Mouse (Mus musculus) urinary bladder, adult 2 months (tissue): ENCODE data around the gene Gmeb1. TPM values are rescaled to one million over a fixed set of nuclear protein-coding genes. Genes with fewer than 3 reads are reported as not detected.
"Not testable (repeated sequence)": the region's sequence is repeated elsewhere in the genome, so short reads cannot be mapped to it uniquely, and the experiment has no call there.

Experiments
- DNase-seq: peaks from one replicate; pipeline ENCODE4 v3.0.0; 2022; ENCODE audit warnings: low spot score
- polyA plus RNA-seq: library from polyadenylated mRNA; depleted of rRNA; stranded (reverse); fragments of >200 nt; gene quantifications from 2 replicates; pipeline ENCODE4 v1.2.3, GENCODE M21; 2012; rRNA removed

Gene Gmeb1
- 9.7 and 12.1 TPM in 2 replicates for polyA plus RNA-seq

DNA sequence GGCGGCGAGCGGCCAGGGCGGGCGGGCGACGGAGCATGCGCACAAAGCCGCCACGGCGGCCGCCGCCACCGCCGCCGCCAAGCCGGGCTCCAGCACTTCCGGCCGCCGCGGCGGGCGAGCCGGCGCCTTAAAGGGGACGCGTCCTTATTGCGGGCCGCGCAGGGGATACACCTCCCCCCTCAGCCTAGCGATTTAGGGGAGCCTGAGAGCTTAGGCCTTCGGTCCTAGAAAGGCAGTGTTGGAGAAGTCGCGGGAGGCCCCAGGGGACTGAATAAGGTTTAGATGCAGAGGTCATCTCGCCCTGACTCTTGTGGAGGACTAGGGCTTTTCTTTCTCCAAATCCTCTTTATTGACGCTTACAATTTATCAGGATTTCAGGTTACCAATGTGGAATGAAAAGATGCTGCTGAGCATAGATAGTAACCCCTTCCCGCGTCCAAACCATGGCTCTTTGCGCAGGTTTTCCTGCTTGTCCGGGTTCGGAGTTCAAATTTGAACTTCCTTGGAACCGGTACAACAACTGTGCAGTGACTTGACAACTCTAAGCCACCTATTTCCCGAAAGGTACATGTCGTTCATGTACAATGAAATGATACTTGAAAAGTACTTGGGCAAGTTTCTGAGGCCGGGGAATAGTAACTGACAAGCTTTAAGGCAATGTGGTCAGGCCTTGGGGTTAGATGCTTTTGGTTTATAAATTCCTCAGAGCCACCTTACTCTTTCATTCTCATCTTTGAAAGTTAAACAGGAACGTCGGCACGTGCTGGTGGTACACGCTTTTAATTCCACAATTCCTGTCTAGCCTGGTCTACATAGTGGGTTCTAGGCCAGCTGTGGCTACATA lies at the start of gene Gmeb1:
Gene Gmeb1 (minus strand): TSS at position 89 of the 844 bp plus-strand sequence.
- DNase-seq, result peak; percentile 68

DNA sequence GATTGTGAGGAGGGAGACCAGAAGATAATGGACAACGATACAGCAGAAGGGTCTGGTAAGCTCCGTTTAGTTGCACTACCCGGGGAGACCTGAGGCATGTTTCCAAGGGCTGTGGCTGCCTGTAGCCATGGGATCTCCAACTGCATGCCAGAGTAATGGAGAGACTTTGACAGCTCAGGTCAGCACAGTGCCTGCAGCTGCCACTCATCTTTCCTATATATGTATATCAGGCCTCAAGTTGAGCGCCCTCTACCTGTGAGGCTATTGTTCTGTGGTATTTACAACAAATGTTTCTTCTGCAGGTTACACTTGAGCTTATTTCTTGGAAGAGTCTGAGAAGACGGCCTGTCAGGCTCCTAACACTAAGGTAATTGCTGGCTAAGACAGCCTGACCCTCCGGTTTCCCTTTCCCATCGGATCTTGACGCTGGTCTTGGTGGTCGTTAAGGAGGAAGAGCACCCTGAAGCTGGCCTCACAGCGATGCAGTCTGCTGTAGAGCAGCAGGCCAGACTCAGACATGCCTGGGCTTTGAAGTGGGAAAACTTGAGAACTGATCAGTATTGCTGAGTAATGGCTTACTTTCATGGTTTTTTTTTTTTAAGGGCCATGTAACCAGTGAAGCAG lies 48.6 kb upstream of the Gmeb1 start:
- no peak for DNase-seq

DNA sequence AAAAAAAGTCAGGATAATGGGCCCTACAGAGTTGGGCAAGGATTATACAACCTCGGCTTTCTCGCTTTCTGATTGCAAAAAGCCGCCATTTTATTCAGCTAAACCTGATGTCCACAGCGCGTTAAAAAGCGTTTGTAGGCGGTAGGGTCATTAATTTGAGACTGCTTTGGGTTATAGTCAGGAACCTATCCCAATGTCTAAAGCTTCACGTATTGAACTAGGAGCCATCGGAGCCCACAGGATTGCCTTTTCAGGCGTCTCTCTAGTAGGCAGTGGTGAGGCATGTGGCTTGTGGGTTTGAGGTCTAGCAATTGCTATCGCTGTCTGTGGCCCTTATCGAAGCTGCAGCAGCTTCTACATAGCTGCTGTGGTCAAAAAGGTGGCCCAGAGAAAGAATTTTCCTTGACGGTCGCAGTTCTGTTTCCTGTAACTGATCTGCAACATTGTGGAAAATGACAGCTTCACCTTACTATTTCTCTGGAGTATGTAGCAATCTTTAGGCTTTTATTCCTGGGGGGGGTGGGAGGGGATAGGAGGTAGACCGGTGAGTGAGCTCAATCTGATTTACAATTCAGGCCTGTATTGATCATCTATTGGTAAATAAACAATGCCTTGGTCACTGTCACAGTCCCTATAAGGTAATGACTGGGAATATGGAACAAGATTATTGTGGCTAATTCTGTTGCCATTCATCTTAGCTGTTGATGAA lies 47.9 kb upstream of the Gmeb1 start:
- DNase-seq, result no peak

DNA sequence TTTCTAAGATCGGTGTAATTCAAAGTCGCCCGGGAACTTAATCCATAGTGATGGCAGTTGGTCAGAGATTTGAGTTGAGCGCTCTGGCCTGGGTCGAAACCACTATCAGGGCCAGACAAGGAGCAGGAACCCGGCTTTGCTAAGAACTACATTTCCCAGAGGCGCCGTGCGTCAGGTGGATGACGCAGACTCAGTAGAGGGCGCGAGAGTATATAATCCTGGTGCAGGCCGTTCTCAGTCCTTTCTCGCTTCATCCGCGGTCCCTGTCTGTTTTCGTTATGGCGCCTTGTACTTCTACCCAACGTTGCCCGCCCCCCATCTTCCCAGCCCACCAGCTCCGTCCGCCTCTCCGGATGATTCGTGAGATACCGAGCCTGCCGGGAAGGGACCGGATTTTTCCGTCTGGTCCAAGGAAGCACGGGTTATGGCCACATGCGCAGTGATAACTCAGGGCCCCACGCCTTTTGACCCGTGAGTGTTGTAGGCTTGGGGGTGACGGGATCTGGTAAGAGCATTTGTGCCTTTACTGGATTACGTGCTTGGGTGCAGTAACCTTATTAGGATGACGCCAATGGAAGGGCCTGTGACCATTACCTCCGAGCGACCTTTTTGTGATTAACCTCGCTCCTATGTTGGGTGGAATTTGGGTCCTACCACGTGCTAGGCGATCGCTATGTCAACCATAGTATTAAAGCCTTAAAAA lies 47.2 kb upstream of the Gmeb1 start:
- peak; percentile 81 for DNase-seq

DNA sequence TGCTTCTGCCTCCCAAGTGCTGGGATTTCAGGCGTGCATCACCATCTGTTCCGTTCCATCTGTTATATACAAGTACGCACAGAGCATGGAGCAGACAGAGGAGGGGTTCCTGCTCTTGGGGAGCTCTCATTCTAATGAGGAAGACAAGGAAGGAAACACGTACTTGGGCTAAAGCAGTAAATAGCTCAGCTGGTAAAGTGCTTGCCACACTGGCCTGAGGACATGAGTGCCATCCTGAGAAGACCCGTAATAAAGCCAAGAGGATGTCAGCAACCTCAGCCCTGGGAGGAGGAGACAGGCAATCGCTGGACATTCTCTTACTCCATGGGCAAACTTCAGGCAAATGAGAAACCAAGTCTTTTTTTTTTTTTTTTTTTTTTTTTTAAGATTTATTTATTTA lies 44.6 kb upstream of the Gmeb1 start:
- DNase-seq, result no peak

DNA sequence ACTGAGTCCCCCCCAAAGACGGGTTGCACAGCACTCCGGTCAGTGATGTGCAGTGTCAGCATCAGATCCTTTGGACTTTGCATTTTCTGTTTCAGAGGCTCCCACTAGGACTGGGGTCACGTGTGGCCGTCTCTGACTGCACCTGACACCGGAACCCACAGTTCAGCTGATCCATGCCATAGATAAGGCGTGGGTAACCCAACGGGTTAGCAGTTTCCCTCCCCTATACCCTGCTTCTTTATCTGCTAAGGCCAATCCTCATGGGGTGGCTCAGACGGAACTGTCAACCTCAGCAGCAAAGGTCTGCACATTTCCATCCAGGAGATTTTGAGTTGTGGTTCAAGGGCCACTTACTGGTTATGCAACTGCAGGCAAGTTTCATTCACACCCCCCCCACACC lies 43.9 kb upstream of the Gmeb1 start:
- DNase-seq, result no peak

DNA sequence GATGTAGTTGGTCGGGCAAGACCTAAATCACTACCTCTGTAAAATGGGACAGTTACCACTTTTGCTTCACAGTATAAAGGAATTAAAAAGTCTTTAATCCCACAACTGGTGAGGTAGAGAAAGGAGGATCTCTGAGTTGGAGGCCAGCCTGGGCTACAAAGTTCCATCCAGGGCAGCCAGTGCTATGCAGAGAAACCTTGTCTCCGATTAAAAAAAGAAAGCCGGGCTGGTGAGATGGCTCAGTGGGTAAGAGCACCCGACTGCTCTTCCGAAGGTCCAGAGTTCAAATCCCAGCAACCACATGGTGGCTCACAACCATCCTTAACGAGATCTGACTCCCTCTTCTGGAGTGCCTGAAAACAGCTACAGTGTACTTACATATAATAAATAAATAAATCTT lies 42.1 kb upstream of the Gmeb1 start:
- not testable (repeated sequence) for DNase-seq

DNA sequence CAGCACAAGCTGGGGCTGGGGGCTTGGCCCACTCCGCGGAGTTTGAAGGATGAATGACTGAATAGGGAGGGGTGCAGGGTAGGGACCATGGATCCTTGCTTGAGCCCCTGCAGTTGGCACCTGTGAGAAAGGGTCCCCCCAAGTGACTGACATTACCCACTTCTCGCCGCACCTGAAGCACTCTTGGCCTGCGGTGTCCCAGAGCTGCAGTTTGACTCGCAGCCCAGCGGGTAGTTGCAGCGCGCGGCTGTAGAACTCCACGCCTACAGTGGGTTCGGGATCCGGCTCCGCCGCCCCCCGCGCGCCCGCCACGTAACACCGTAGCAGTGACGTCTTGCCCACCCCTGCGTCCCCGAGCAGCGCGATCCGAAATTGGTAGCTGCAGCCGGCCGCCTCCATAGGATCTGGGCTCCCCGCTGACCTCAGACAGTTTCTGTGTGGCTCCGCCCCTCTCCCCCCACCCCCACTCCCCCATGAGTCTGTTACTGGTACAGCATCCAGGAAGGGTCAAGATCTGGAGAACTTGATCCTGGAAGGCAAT lies 41.6 kb upstream of the Gmeb1 start, which contains the start of gene Rab42:
Gene Rab42 (minus strand): TSS at position 447 of the 541 bp plus-strand sequence.
- DNase-seq, result peak; percentile 42

DNA sequence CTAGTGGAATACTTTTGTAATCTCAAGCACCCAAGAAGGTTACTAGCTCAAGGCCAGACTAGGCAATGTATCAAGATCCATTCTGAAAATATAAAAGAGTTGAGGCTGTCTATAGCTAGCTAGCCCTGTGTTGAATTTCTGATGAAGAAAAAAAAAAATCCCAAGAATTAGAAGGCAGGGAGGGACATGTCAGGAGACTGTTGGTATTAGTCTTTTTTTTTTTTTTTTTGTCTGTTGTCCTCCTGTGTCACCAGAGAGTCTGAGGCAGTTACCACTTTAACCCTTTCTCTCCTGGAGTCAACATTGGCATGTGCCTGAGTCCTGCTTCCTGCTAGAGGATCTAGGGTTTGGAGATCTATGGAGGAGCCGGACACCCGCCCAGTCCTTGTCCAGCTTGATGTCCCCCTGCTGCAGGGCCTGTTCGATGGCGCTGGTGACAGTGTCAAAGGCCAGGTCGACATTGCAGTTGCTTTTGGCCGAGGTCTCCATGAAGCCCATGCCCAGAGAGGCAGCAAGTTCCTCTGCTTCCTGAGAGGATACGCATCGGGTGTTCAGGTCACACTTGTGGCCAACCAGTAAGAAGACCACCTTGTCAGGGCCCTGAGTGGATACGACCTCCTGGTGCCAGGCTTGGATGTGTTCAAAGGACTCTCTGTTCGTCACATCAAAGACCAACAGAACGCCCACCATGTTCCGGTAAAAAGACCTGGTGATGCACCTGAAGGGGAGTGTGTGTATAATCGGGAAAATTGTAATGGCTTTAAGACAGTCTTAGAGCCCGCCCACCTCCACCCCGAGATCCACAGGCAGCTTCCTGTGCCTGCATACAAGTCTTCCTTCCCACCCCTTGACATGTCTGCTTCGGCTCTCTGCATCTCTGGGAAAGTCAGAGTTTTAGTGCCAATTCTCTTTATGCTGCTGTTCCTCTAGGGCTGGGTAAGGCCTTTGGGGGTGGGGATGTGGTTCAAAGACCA lies 40.9 kb upstream of the Gmeb1 start:
- DNase-seq, result no peak

DNA sequence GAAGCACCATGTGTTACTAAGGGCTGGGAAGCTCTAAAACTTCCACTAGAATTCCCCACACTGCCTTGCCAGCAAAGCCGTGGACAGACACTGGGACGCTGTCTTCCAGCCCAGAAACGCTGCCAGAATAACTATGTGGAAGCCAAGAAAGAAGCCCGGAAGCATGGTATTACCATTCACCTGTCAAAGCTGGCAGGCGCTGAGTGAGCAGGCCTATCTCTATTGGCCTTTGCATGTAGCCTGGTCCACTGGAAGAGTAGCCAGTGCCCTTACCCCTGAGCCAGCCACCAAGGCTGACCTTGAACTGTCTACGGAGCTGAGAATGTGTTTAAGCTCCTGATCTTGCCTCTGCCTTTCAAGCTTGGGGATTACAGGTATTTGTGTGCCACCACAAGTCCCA lies 40.1 kb upstream of the Gmeb1 start:
- DNase-seq, result no peak

DNA sequence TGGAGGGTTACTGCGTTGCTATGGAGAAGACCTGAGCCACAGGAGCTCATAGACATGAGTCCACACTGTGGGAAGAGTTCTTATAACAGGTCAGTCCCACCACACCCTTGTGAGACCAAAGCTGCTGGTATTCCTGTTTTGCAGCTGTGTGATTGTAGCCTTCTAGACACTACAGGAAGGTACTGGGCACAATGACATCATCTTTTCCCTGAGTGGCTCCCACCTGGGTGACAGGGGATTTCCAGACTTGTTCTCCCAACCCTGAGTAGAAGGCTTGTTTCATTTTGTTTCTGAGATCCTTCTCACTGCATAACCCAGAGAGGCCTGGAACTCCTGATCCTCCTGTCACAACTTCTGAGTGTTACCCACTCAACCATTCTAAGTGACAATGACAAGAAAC lies 38.4 kb upstream of the Gmeb1 start:
- no peak for DNase-seq

DNA sequence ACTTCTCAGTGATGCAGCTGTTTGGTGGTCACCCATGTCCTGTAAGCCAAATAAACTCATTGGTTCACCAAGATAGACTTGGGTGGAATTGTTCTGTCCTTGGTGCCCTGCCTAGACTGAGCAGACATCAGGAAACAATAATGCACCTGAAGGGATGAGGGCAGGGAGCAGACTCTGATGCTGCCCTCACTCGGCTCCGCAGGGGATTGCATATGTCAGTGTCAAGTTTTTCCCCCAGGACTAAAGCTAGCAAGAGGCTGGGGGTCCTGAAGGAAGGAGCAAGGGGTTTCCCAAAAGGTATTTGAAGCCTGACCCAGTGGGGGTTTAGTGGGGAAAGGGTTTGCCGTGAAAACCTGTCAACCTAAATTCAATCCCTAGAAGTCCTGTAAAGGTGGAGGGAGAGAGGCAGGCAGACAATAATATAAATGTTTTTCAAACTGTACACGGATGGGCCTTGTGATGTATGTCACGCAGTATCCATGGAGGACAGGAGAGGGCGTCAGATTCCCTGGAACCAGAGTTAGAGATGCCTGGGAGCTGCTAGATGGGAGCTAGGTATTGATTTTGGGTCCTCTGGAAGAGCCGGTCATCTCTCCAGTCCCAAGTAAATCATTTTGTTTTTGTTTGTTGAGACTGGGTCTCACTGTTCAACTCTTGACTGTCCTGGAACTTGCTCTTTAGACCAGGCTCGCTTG lies 34.4 kb upstream of the Gmeb1 start:
- no peak for DNase-seq

DNA sequence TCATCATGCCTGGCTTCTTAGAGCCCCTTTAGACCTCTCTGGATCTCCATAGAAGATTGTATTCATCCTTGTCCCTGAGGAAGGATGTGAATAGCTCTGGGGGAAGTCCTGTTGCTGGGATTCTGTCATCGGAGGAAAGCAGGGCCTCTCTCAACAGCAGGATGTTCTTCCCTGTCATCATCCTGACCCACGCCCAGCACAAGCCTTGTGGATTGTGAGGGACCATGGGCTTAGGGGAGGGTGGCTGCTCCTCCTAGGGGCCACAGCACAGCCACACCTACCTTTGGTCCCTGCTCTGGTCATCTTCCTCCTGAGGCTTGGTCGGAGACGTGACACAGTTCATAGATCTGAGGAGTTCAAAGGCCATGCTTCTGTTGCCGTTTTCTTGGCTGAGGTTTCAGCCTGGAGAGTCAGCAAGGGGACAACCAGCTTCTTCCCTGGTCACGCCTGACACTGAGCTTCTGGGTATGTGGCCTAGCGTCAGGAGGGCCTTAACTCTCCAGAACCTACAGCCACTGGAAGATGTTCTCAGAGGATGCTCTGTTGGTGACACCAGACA lies 32.4 kb upstream of the Gmeb1 start:
- no peak for DNase-seq

DNA sequence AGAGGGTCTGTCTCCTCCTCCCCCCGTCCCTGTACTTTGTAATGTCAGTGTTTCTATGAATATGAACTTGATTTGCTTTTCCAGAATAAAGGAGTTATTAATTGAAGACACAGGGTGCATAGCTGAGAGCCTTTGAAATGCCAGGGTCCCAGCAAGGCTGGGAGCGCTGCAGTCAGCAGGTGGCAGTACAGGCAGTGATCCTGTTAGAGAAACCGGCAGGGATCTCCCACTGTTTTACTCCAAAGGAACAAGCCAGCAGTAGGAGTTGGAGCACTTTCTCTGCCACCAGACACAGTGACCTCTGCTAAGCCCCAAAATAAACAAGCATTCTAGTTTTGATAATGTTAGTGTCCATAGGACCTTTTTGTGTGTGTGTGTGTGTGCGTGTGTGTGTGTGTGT lies 31.6 kb upstream of the Gmeb1 start:
- DNase-seq, result no peak

DNA sequence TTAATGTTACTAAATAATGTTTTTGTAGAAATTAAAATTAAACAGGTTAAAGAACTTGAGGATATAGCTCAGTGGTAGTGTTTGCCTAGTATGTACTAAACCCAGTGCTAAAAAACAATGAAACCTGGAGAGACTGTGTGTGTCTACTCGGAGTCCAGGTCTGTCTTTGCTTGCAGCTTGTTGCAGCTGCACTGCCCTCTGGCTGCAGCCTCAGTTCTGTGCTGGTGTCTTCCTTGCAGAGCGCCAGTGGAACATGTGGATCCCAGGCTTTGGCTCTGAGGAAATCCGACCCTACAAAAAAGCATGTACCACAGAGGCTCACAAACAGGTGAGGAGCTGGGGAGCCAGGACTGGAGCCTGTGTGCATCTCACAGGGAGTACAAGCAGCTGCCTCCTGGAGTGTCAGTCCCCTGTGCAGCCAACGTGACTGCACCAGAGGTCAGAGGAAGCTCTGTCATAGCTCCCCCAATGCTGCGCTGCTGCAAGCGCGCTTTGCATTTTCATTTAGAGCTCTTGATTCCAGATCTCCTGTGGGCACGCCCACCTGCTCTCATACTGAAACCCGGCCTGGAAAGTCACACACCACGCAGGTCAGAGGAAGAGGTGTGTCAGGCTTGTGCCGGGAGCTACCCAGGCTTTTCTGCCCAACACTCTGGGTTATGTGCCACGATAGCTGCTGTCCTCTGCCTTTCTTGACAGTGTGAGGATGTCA lies 30.4 kb upstream of the Gmeb1 start:
- no peak for DNase-seq

DNA sequence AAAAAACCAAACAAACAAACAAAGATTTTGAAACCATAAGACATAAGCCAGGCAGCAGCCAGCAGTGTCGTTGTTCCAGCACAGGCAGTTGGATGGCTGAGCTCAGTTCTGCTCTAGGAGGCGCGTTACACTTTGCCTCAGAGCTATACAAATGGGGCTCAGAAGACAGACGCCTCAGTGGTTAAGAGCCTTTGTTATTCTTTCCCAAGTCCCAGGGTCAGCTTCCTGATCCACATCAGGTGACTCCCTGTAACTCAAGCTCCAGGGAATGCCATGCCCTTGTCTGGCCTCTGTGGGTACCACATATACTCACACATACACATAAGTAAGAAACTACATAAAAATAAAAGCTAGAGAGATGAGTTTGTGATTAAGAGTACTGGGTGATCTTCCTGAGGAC lies 29.7 kb upstream of the Gmeb1 start:
- no peak for DNase-seq

DNA sequence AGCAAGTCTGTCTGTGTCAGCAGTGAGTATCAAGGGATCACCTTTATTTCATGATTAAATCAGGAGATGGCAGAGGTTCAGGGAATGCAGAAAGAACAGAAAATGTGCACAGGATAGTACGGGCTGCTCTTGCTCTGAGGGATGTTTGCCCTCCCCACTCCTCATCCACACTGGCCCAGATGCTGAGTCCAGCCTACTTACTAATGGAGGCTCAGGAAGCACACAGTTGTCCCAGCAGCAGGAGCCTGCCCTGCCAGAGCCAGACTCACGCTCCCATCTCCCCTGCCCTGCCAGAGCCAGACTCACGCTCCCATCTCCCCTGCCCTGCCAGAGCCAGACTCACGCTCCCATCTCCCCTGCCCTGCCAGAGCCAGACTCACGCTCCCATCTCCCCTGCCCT lies 27.4 kb upstream of the Gmeb1 start:
- DNase-seq, result not testable (repeated sequence)

DNA sequence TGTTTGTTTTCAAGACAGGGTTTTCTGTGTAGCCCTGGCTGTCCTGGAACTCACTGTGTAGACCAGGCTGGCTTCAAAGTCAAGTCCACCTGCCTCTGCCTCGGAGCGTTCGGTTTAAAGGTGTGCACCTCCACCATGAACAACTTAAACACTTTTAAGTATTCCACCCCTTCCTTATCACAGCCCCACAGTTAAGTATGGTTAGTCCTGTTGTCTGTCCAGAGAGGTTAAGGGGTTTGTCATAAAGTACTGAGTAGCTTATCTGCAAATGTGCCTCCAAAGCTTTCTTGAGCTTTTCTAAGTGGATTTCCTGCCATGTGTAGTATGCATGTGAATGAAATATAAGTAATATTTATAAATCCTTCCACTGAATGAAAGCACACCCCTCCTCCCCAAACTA lies 14.5 kb upstream of the Gmeb1 start:
- no peak for DNase-seq
